Mouse (Mus musculus): Measurements from ENCODE around the gene Cryge. TPM values are rescaled to one million over a fixed set of nuclear protein-coding genes. Genes with fewer than 3 reads are reported as not detected.

Cryge gene
- total RNA-seq, 1 experiment from 2014 or later = not detected

GRCm38 (mm10) chr1:65012726-65013125 is 38.2 kb downstream of the Cryge start:
- DNase-seq = no peak

GRCm38 (mm10) chr1:65010153-65010552 is 40.8 kb downstream of the Cryge start:
- peak; percentile 79 for DNase-seq

- DNase-seq = no peak
Measured at GRCm38 (mm10) chr1:65005575-65005974, 45.4 kb downstream of the Cryge start.

GRCm38 (mm10) chr1:65004526-65004925 is 46.4 kb downstream of the Cryge start:
- DNase-seq = no peak

Other genes with a start within 250 kb of the Cryge start
- gene Plekhm3, start 94.3 kb downstream of the Cryge start, total RNA-seq (2021) = 19.2 and 20.4 TPM in 2 replicates
- 426 and 514 TPM in 2 replicates for gene Akr1cl, start 18.4 kb downstream of the Cryge start, total RNA-seq (2021)
- not detected in 2 replicates for gene Crygd, start 12.3 kb upstream of the Cryge start, total RNA-seq (2021)
- gene Crygc, start 22.5 kb upstream of the Cryge start, total RNA-seq (2021) = not detected in 2 replicates
- gene Crygb, start 31.1 kb upstream of the Cryge start, total RNA-seq (2021) = not detected in 2 replicates
- not detected in 2 replicates for gene Cryga, start 52.2 kb upstream of the Cryge start, total RNA-seq (2021)
- gene Gm28845, start 68.4 kb upstream of the Cryge start, total RNA-seq (2021) = not detected in 2 replicates
- not detected in 2 replicates for gene D630023F18Rik, start 72.1 kb upstream of the Cryge start, total RNA-seq (2021)
- gene Idh1, start 135.4 kb upstream of the Cryge start, total RNA-seq (2021) = 345 and 387 TPM in 2 replicates
- 27.9 TPM in 2 replicates for gene Pikfyve, start 135.5 kb upstream of the Cryge start, total RNA-seq (2021)
- gene Pth2r, start 230.9 kb upstream of the Cryge start, total RNA-seq (2021) = not detected in 2 replicates

Data from adrenal gland, postnatal 14 days (tissue).